Mouse (Mus musculus) kidney, postnatal 0 days (tissue): ENCODE data around the gene Atf2. TPM values are rescaled to one million over a fixed set of nuclear protein-coding genes. Genes with fewer than 3 reads are reported as not detected.
A peak's percentile ranks its signal among the peaks of the same experiment; 100 is the strongest.
"Not testable (repeated sequence)": the region's sequence is repeated elsewhere in the genome, so short reads cannot be mapped to it uniquely, and the experiment has no call there.

Experiments
- ATAC-seq: fragments of 200-750 bp; cut with Nextera tagmentation; replicated peaks from 2 replicates; pipeline ENCODE4 v1.8.0; 2017; ENCODE audit warnings: low read depth, moderate number of reproducible peaks, moderate TSS enrichment, moderate library complexity; ENCODE audit not compliant: low FRiP score
- DNase-seq: peaks from one replicate; pipeline ENCODE4 v3.0.0-alpha.2; 2016; ENCODE audit warnings: low spot score
- H3K27ac ChIP-seq: fragments of 300-500 bp; sonication (generic); 2 replicates; pipeline ENCODE4 v1.5.1; 2014; ENCODE audit warnings: mild to moderate bottlenecking
- H3K27me3 ChIP-seq: fragments of 300-500 bp; sonication (generic); 2 replicates; pipeline ENCODE4 v1.6.1; 2014; ENCODE audit warnings: low read length, mixed read lengths; ENCODE audit not compliant: insufficient read depth
- H3K36me3 ChIP-seq: fragments of 300-500 bp; sonication (generic); 2 replicates; pipeline ENCODE4 v1.6.1; 2014; ENCODE audit warnings: low read length, mixed read lengths; ENCODE audit not compliant: insufficient read depth
- H3K4me1 ChIP-seq: fragments of 300-500 bp; sonication (generic); replicated peaks from 2 replicates; pipeline ENCODE4 v1.6.1; 2014; ENCODE audit warnings: antibody characterized with exemption, low read length, mixed read lengths; ENCODE audit not compliant: insufficient read depth
- H3K4me2 ChIP-seq: fragments of 300-500 bp; sonication (generic); 2 replicates; pipeline ENCODE4 v1.6.1; 2014; ENCODE audit warnings: mild to moderate bottlenecking, low read length, moderate library complexity, mixed read lengths
- H3K4me3 ChIP-seq: fragments of 300-500 bp; sonication (generic); replicated peaks from 2 replicates; pipeline ENCODE4 v1.5.1; 2014; ENCODE audit warnings: low read depth, low read length
- H3K9ac ChIP-seq: fragments of 300-500 bp; sonication (generic); 2 replicates; pipeline ENCODE4 v1.6.1; 2014; ENCODE audit warnings: low read depth, low read length
- H3K9me3 ChIP-seq: fragments of 300-500 bp; sonication (generic); replicated peaks from 2 replicates; pipeline ENCODE4 v1.6.1; 2016; ENCODE audit warnings: low read length, inconsistent platforms, mixed read lengths
- CTCF ChIP-seq: IDR thresholded peaks from 2 replicates; pipeline ENCODE4 v1.5.1; 2016; ENCODE audit warnings: antibody characterized with exemption, low read depth, mild to moderate bottlenecking, moderate library complexity
- WGBS: fragments of 180-500 bp; shearing (Covaris S2); extraction: QIAGEN DNeasy Blood & Tissue Kit; methylation state at CpG from one replicate; pipeline ENCODE4 v1.1.7; 2014; 5-methylcytosine and 5-hydroxymethylcytosine counted together
- polyA plus RNA-seq: library from polyadenylated mRNA; unstranded; fragments of >200 nt; fragmentation: Nextera tagmentation; extraction: Ambion mirVana; gene quantifications from 2 replicates; pipeline ENCODE4 v1.2.1, GENCODE M21; 2015

Gene Atf2
- polyA plus RNA-seq, 1 experiment from 2014 or later, result 38.5 TPM

- Histone ChIP-seq H3K27me3 (no peaks in the 10 kb centered on the region), H3K36me3 (peaks cover 25% of the 10 kb centered on the region), H3K4me3 (no peak overlapping the region), H3K9me3 (no peaks in the 10 kb centered on the region), H3K9ac (no peak overlapping the region), H3K27ac (no peak overlapping the region), H3K4me1 (no peaks in the 10 kb centered on the region), H3K4me2 (peak overlapping the region; percentile 30)
- 84% methylated on average over 2 of the region's 2 CpGs for WGBS
- DNase-seq (no peak), ATAC-seq (no peak)
- TF ChIP-seq CTCF, result no peak
These were observed 16.7 kb upstream of the Atf2 start for GRCm38 (mm10) chr2:73909116-73909515.

GRCm38 (mm10) chr2:73904679-73905078, 12.2 kb upstream of the Atf2 start:
- not testable (repeated sequence) for H3K4me1 ChIP-seq, H3K9me3 ChIP-seq, H3K27ac ChIP-seq, ATAC-seq, H3K9ac ChIP-seq, DNase-seq, H3K4me2 ChIP-seq, H3K4me3 ChIP-seq, H3K27me3 ChIP-seq
- H3K36me3 ChIP-seq, result peaks cover 25% of the 10 kb centered on the region

GRCm38 (mm10) chr2:73903536-73903935, 11.1 kb upstream of the Atf2 start:
- ATAC-seq, result no peak
- no peaks in the 10 kb centered on the region for H3K9me3 ChIP-seq
- no peak overlapping the region for H3K4me3 ChIP-seq
- H3K9ac ChIP-seq, result no peak overlapping the region
- WGBS, result 93% methylated on average over 2 of the region's 2 CpGs
- no peak overlapping the region for H3K27ac ChIP-seq
- peaks cover 18% of the 10 kb centered on the region; the same call in 1 of the 2 replicates for H3K36me3 ChIP-seq
- no peak for DNase-seq
- H3K4me1 ChIP-seq, result no peaks in the 10 kb centered on the region
- no peak for TF ChIP-seq CTCF
- H3K4me2 ChIP-seq, result no peak overlapping the region
- no peaks in the 10 kb centered on the region for H3K27me3 ChIP-seq

- not testable (repeated sequence) for H3K4me2 ChIP-seq, H3K4me3 ChIP-seq, H3K9ac ChIP-seq, H3K27me3 ChIP-seq, DNase-seq, ATAC-seq, H3K4me1 ChIP-seq, H3K9me3 ChIP-seq, H3K27ac ChIP-seq, H3K36me3 ChIP-seq
- 95% methylated on average over 3 of the region's 3 CpGs for WGBS
These were observed 9.9 kb upstream of the Atf2 start for GRCm38 (mm10) chr2:73902328-73902727.

GRCm38 (mm10) chr2:73901169-73901568, 8.7 kb upstream of the Atf2 start:
- no peaks in the 10 kb centered on the region for H3K4me1 ChIP-seq
- H3K4me3 ChIP-seq, result no peak overlapping the region
- no peaks in the 10 kb centered on the region for H3K27me3 ChIP-seq
- H3K4me2 ChIP-seq, result no peak overlapping the region
- DNase-seq, result no peak
- no peak for TF ChIP-seq CTCF
- H3K9me3 ChIP-seq, result no peaks in the 10 kb centered on the region
- H3K36me3 ChIP-seq, result no peaks in the 10 kb centered on the region
- no peak for ATAC-seq
- H3K9ac ChIP-seq, result no peak overlapping the region
- H3K27ac ChIP-seq, result no peak overlapping the region

GRCm38 (mm10) chr2:73900364-73900763, 7.9 kb upstream of the Atf2 start:
- H3K27ac ChIP-seq, result no peak overlapping the region
- H3K36me3 ChIP-seq, result no peaks in the 10 kb centered on the region
- TF ChIP-seq CTCF, result no peak
- WGBS, result 61% methylated on average over 1 of the region's 1 CpGs
- H3K9me3 ChIP-seq, result no peaks in the 10 kb centered on the region
- no peaks in the 10 kb centered on the region for H3K4me1 ChIP-seq
- H3K9ac ChIP-seq, result no peak overlapping the region
- ATAC-seq (no peak), DNase-seq (no peak)
- no peak overlapping the region for H3K4me3 ChIP-seq
- no peak overlapping the region for H3K4me2 ChIP-seq
- H3K27me3 ChIP-seq, result no peaks in the 10 kb centered on the region

- not testable (repeated sequence) for H3K9me3 ChIP-seq, H3K4me1 ChIP-seq, DNase-seq, H3K4me2 ChIP-seq, H3K27ac ChIP-seq, ATAC-seq, H3K27me3 ChIP-seq, H3K9ac ChIP-seq, H3K36me3 ChIP-seq, H3K4me3 ChIP-seq
- 70% methylated on average over 4 of the region's 4 CpGs for WGBS
These were observed 4.5 kb upstream of the Atf2 start for GRCm38 (mm10) chr2:73896919-73897318.
